Mouse (Mus musculus) thymus, postnatal 25 days (tissue): ENCODE data around the gene Fbxw8.
A peak's percentile ranks its signal among the peaks of the same experiment; 100 is the strongest.

Experiments used
- DNase-seq: peaks from one replicate; pipeline ENCODE4 v3.0.0; 2022

Gene Fbxw8

GRCm38 (mm10) chr5:118069315-118069714, 85.9 kb downstream of the Fbxw8 start:
- peak; percentile 86 for DNase-seq

DNA sequence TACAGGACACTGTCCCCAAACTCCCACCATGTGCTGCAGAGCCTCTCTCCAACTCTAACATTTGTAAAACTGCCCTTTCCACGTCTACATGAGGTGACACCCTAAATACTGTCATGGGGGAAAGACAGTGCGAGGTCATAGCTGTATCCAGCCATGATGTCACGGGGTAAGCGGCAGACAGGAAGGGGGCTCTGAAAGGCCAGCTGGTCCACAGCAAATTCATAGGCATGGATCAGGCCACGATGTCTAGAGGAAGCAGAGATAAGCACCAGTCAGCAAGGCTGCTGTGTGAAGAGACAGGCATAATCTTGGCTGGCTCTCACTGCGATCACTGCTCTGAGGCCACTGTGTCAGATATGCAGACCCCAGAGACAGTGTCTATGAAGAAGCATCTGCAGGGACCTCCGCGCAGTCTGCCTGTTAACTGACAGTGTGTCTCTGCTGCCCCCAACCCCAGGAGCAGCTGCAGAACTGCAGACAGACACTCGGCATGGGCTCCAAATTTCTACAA, 87.2 kb downstream of the Fbxw8 start:
- DNase-seq: no peak

- no peak for DNase-seq
These were observed 87.7 kb downstream of the Fbxw8 start for GRCm38 (mm10) chr5:118067572-118067971.

DNA sequence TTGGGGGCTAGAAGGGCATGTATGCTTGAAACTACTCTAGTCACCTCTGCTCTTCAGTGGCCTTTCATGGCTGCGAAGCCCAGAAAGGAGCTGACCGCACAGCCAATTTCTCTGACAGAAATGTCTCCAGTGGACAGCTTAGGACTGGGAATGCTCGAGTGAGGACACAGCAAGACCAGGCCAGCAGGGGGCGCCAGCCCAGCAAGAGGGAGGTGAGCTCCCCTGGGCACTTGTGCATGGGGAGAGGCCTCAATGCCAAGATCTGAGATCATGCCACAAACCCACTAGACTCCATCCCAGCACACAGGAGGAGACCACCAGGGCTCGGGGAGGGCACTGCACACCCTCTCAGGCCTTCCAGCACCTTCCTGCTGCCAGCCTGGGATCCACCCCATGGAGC, 88.4 kb downstream of the Fbxw8 start:
- DNase-seq: peak; percentile 76

GRCm38 (mm10) chr5:118065516-118066255, 89.6 kb downstream of the Fbxw8 start:
- DNase-seq: no peak

GRCm38 (mm10) chr5:118064284-118064901, 90.9 kb downstream of the Fbxw8 start:
- DNase-seq: no peak

- no peak for DNase-seq
These were observed 92.1 kb downstream of the Fbxw8 start for GRCm38 (mm10) chr5:118063181-118063621.

- no peak for DNase-seq
These were observed 93.9 kb downstream of the Fbxw8 start for GRCm38 (mm10) chr5:118061391-118061790.

DNA sequence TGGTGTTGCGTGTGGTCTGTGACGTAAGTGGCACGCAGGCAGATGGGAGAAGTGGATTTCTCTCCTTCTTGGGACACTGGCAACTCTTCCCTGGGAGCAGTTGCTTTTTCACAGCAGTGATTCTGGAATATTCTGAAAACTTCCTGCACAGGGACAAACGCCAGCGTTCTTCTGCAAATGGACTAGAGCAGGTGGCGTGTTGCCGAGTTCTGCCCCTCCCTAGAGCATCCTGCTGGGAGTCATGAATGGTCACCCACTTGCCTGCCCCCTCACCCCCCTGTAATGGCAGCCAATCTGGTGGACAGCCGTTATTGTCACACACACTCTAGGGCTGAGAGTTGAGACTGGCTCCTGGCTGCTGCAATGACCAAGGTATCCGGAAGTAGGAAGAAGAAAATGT, 95.6 kb downstream of the Fbxw8 start:
- no peak for DNase-seq

GRCm38 (mm10) chr5:118058858-118059257, 96.4 kb downstream of the Fbxw8 start:
- DNase-seq: no peak

- no peak for DNase-seq
These were observed 97.7 kb downstream of the Fbxw8 start for GRCm38 (mm10) chr5:118057508-118058111.

DNA sequence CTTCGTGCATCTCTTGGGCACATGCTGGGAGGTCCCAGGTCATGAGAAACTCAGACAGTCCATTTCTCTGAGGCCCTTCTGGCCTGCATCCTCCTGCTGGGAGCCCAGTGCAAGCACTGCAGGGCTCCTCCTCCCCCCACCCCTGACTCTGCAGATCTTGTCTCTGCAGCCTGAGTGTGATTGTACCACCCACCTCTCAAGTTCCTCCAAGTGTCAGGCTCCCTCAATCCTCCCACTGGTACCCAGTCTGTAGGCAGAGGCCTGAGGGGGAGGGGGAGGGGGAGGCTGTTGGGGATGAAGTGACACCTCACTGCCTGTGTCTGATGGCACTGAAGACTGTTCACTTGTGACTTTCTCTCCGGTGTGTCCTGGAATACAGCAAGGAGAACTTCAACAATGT, 102.1 kb downstream of the Fbxw8 start:
- DNase-seq: no peak

DNA sequence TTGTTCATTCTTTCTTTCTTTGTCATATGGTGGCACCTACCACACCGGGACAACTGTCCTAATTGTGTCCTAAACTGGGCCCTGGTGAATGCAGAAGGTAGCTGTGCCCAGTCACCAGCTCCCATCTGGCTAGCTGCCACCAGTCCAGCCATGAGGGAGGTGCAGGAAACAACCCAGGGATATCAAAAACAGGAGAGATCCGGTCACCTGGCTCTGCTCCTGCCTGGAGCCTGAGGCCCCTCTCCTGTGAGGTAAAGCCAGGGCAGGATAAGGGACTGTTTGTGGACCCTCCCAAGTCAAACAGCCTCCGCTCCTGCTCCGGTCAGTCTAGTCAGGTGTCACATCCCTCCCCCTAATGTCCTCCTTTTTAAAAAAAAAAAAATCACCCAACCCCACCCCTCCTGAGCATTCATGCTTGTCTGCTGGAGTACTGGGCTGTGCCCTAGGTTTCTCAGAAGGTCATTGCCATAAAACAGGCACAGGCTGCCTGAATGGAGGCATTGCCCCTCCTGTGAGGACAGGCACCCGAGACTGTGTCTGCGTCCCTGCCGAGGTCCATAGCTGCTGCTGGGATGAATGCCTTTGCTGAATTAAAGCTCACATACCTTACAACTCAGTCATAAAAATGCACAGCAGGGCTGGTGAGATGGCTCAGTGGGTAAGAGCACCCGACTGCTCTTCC, 103.1 kb downstream of the Fbxw8 start:
- no peak for DNase-seq

DNA sequence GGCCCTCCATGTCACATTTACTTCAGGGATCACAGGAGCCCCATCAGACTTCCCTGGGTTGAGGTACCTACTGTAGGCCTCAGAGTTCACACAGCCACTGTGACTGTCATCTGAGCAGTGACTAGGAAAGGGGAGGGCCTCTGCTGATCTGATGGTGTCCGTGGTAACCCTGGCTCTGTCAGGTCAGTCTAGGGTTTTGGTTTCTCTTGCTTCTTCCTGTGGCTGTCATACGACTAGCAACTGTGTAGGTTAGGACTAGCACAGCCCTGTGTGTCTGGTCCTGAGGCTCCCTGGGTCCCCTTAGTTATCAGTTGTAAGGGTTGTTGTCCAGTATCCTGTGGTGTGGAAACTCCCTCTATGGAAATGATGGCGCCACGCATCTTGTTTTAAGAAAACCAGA, 104.5 kb downstream of the Fbxw8 start:
- no peak for DNase-seq

GRCm38 (mm10) chr5:118048928-118049327, 106.3 kb downstream of the Fbxw8 start:
- DNase-seq: no peak

- no peak for DNase-seq
These were observed 106.9 kb downstream of the Fbxw8 start for GRCm38 (mm10) chr5:118048412-118048811.

GRCm38 (mm10) chr5:118047091-118047757, 108.0 kb downstream of the Fbxw8 start:
- DNase-seq: no peak

GRCm38 (mm10) chr5:118045385-118045784, 109.9 kb downstream of the Fbxw8 start:
- no peak for DNase-seq

DNA sequence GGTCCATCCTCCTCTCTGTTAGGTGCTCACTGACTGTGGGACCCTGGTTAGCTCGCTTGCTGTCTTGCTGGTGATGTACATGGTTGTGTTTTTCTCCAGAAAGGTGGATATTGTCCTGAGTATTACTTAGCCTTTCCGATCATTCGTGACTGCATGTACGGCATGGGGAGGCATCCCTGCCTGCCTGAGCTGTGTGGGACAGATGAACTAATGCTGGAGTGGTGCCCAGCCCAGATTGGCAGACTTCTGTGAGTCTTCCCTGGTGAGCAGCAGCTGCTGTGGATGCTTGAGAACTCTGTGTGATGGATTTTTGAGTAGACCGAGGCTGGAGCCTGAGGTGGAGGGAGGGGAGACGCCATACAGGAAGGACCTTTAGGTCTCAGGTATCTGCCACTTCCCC, 110.4 kb downstream of the Fbxw8 start:
- DNase-seq: no peak

DNA sequence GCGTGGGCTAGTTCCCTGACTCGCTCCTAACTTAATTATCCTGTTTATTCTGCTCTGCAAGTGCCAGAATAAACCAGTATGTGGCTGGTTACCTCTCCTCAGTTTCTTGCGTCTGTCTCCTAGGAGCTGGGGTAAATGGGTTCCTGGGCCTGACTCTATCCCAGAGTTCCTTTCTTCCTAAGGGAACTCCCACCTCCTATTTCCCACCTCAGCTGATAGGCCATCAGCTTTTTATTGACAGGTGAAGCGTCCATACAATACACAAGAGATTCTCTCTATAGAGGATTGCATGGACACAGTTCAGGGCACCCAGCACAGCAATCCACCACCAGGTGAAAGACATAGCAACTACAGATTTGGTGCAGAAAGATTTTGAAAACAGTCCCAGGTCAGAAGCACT, 111.5 kb downstream of the Fbxw8 start:
- no peak for DNase-seq

DNA sequence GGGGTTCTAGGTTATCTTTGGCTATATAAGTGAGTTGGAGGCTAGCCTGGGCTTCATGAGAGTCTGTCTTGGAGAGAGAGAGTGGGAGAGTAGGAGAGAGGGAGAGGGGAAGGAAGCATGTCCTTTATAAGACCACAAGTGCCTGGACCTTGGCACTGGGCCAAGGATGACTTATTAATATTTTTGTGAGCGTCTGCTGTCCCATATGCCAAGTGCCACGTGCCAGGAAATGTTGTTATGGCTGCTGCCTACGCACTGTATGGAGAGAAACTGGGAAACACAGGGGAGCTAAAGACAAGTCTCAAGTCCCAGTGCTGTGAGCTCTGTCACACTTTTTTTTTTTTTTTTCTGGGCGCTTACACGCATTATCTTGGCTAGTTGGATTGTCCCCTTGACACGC, 112.7 kb downstream of the Fbxw8 start:
- DNase-seq: no peak

DNA sequence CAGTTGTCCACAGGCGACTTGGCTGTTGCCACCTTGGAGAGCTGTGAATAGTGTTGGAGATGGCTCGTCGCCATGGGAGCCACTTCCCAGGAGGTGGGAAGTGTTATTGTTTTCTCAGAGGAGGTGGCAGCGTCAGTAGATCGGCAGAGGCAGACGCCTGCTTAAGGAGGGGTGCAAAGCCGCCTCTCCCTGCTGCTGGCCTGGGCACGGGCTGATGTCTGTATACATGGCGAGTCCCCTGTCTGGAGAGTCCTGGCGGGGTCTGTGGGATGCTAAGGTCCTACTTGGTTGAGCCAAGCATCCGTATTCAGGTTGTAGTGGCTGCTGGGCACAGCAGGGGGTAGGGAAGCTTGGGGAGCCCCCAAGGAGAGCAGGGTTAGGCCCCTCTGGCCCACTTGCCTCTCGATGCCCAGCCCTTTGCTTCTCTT, 116.0 kb downstream of the Fbxw8 start:
- DNase-seq: no peak
